Mouse (Mus musculus): ENCODE results near the gene Zfp101.

Gene Zfp101

GRCm38 (mm10) chr17:33394182-33395034 is at the start of gene Zfp101:
TSS of gene Zfp101 (minus strand) at chr17:33394641.
- DNase-seq = peak; percentile 95

GRCm38 (mm10) chr17:33441159-33441558 is 46.7 kb upstream of the Zfp101 start:
- no peak for DNase-seq

GRCm38 (mm10) chr17:33439922-33440321 is 45.5 kb upstream of the Zfp101 start:
- DNase-seq = no peak

GRCm38 (mm10) chr17:33439148-33439547 is 44.7 kb upstream of the Zfp101 start:
- peak; percentile 83 for DNase-seq

GRCm38 (mm10) chr17:33432019-33432946 is 37.8 kb upstream of the Zfp101 start, which contains the start of gene Actl9:
TSS of gene Actl9 (plus strand) at chr17:33432896.
- no peak for DNase-seq

GRCm38 (mm10) chr17:33392271-33392670 is 2.2 kb downstream of the Zfp101 start:
- DNase-seq = no peak

GRCm38 (mm10) chr17:33385705-33386104 is 8.7 kb downstream of the Zfp101 start:
- DNase-seq = no peak

GRCm38 (mm10) chr17:33372795-33373194 is 21.6 kb downstream of the Zfp101 start:
- DNase-seq = peak; percentile 5

- DNase-seq = peak; percentile 91
Measured at GRCm38 (mm10) chr17:33358411-33359384, 35.7 kb downstream of the Zfp101 start, which contains the start of gene Zfp81. TSS of gene Zfp81 (minus strand) at chr17:33358878.

- no peak for DNase-seq
Measured at GRCm38 (mm10) chr17:33352981-33353380, 41.5 kb downstream of the Zfp101 start.

All from kidney, postnatal 14 days (tissue).